Mouse (Mus musculus) kidney, adult 2 months (tissue): ENCODE data around the gene Taf12. TPM values are rescaled to one million over a fixed set of nuclear protein-coding genes. Genes with fewer than 3 reads are reported as not detected.
A peak's percentile ranks its signal among the peaks of the same experiment; 100 is the strongest.
"Not testable (repeated sequence)": the region's sequence is repeated elsewhere in the genome, so short reads cannot be mapped to it uniquely, and the experiment has no call there.

Experiments used
- DNase-seq: peaks from one replicate; pipeline ENCODE4 v3.0.0; 2021
- H3K27ac ChIP-seq: fragments of 200-500 bp; 2 replicates; pipeline ENCODE4 v1.5.1; 2012; ENCODE audit warnings: low read depth, low read length, control low read depth, inconsistent platforms; ENCODE audit not compliant: insufficient read depth
- H3K27me3 ChIP-seq: fragments of 200-500 bp; replicated peaks from 2 replicates; pipeline ENCODE4 v1.6.1; 2012; ENCODE audit warnings: mild to moderate bottlenecking, moderate library complexity, low read length, inconsistent platforms; ENCODE audit not compliant: control insufficient read depth, insufficient read depth
- H3K36me3 ChIP-seq: fragments of 200-500 bp; 2 replicates; pipeline ENCODE4 v1.6.1; 2012; ENCODE audit warnings: mild to moderate bottlenecking, moderate library complexity, low read length, inconsistent platforms; ENCODE audit not compliant: control insufficient read depth, insufficient read depth
- H3K4me1 ChIP-seq: fragments of 200-500 bp; 2 replicates; pipeline ENCODE4 v1.6.1; 2011; ENCODE audit warnings: low read length; ENCODE audit not compliant: control insufficient read depth, insufficient read depth
- H3K4me3 ChIP-seq: fragments of 200-500 bp; 2 replicates; pipeline ENCODE4 v1.5.1; 2011; ENCODE audit warnings: mild to moderate bottlenecking, low read depth, low read length, control low read depth; ENCODE audit not compliant: insufficient read depth
- CTCF ChIP-seq: fragments of 200-500 bp; conservative IDR thresholded peaks from 2 replicates; pipeline ENCODE4 v1.5.1; 2011; ENCODE audit warnings: low read depth, mild to moderate bottlenecking, control low read depth, low read length, moderate library complexity, mixed read lengths; ENCODE audit not compliant: insufficient read depth, insufficient read length
- POLR2A ChIP-seq: fragments of 200-500 bp; IDR thresholded peaks from one replicate; pipeline ENCODE4 v1.6.1; 2011; ENCODE audit warnings: low read depth, low read length, control low read depth
- WGBS: fragments of 180-500 bp; shearing (Covaris S2); methylation state at CpG from one replicate; pipeline ENCODE4 v1.1.7; 2018; 5-methylcytosine and 5-hydroxymethylcytosine counted together
- polyA plus RNA-seq: library from polyadenylated mRNA; depleted of rRNA; stranded (reverse); fragments of >200 nt; gene quantifications from 2 replicates; pipeline ENCODE4 v1.2.3, GENCODE M21; 2012

Gene Taf12
- polyA plus RNA-seq, 1 experiment = 15.0 TPM

DNA sequence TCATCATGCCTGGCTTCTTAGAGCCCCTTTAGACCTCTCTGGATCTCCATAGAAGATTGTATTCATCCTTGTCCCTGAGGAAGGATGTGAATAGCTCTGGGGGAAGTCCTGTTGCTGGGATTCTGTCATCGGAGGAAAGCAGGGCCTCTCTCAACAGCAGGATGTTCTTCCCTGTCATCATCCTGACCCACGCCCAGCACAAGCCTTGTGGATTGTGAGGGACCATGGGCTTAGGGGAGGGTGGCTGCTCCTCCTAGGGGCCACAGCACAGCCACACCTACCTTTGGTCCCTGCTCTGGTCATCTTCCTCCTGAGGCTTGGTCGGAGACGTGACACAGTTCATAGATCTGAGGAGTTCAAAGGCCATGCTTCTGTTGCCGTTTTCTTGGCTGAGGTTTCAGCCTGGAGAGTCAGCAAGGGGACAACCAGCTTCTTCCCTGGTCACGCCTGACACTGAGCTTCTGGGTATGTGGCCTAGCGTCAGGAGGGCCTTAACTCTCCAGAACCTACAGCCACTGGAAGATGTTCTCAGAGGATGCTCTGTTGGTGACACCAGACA, 19.6 kb downstream of the Taf12 start:
- Histone ChIP-seq H3K36me3 (no peaks in the 10 kb centered on the region), H3K4me3 (no peak overlapping the region), H3K27me3 (no peaks in the 10 kb centered on the region), H3K4me1 (peaks cover 4% of the 10 kb centered on the region; the same call in 1 of the 2 replicates), H3K27ac (0 out of 2 replicates have a peak overlapping the region, but pooled peaks have one; percentile 14)
- DNase-seq = peak; percentile 80
- TF ChIP-seq CTCF (no peak), POLR2A (no peak)
- WGBS = 44% methylated on average over 7 of the region's 7 CpGs

DNA sequence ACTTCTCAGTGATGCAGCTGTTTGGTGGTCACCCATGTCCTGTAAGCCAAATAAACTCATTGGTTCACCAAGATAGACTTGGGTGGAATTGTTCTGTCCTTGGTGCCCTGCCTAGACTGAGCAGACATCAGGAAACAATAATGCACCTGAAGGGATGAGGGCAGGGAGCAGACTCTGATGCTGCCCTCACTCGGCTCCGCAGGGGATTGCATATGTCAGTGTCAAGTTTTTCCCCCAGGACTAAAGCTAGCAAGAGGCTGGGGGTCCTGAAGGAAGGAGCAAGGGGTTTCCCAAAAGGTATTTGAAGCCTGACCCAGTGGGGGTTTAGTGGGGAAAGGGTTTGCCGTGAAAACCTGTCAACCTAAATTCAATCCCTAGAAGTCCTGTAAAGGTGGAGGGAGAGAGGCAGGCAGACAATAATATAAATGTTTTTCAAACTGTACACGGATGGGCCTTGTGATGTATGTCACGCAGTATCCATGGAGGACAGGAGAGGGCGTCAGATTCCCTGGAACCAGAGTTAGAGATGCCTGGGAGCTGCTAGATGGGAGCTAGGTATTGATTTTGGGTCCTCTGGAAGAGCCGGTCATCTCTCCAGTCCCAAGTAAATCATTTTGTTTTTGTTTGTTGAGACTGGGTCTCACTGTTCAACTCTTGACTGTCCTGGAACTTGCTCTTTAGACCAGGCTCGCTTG, 21.7 kb downstream of the Taf12 start:
- Histone ChIP-seq H3K27me3 (no peaks in the 10 kb centered on the region), H3K4me1 (peaks cover 4% of the 10 kb centered on the region; the same call in 1 of the 2 replicates), H3K4me3 (no peak overlapping the region), H3K27ac (no peak overlapping the region), H3K36me3 (no peaks in the 10 kb centered on the region)
- WGBS = 55% methylated on average over 8 of the region's 8 CpGs
- TF ChIP-seq CTCF (peak; percentile 59), POLR2A (no peak)
- DNase-seq = no peak

- no peak overlapping the region for H3K27ac ChIP-seq
- no peaks in the 10 kb centered on the region for H3K36me3 ChIP-seq
- H3K4me3 ChIP-seq = no peak overlapping the region
- TF ChIP-seq POLR2A = no peak
- H3K27me3 ChIP-seq = no peaks in the 10 kb centered on the region
- DNase-seq = no peak
- WGBS = 81% methylated on average over 1 of the region's 1 CpGs
- H3K4me1 ChIP-seq = no peaks in the 10 kb centered on the region
Measured at GRCm38 (mm10) chr4:132299849-132300248, 25.7 kb downstream of the Taf12 start.

- Histone ChIP-seq H3K36me3 (no peaks in the 10 kb centered on the region), H3K27me3 (no peaks in the 10 kb centered on the region), H3K4me3 (no peak overlapping the region), H3K4me1 (peaks cover 6% of the 10 kb centered on the region; the same call in 1 of the 2 replicates), H3K27ac (no peak overlapping the region)
- no peak for DNase-seq
- 89% methylated on average over 6 of the region's 6 CpGs for WGBS
- no peak for TF ChIP-seq POLR2A
Measured at GRCm38 (mm10) chr4:132301486-132301885, 27.3 kb downstream of the Taf12 start.

- 62% methylated on average over 16 of the region's 16 CpGs for WGBS
- DNase-seq = no peak
- TF ChIP-seq CTCF (no peak), POLR2A (no peak)
- no peaks in the 10 kb centered on the region for H3K27me3 ChIP-seq
- H3K4me1 ChIP-seq = peaks cover 6% of the 10 kb centered on the region; the same call in 1 of the 2 replicates
- peak overlapping the region; percentile 70 for H3K4me3 ChIP-seq
- no peaks in the 10 kb centered on the region for H3K36me3 ChIP-seq
- no peak overlapping the region for H3K27ac ChIP-seq
Measured at GRCm38 (mm10) chr4:132301965-132302938, 28.1 kb downstream of the Taf12 start.

GRCm38 (mm10) chr4:132302939-132303479, 28.8 kb downstream of the Taf12 start, which contains the start of gene Rab42:
Rab42 (minus strand) TSS chr4:132303385.
- Histone ChIP-seq H3K4me1 (peaks cover 6% of the 10 kb centered on the region; the same call in 1 of the 2 replicates), H3K27me3 (no peaks in the 10 kb centered on the region), H3K4me3 (peak within 1 kb of the TSS; percentile 70), H3K36me3 (no peaks in the 10 kb centered on the region), H3K27ac (0 out of 2 replicates have a peak within 1 kb of the TSS, but pooled peaks have one; percentile 11)
- 0 out of 2 replicates have a peak, but pooled peaks have one; percentile 1 for TF ChIP-seq CTCF
- no peak for TF ChIP-seq POLR2A
- WGBS = 4% methylated on average over 31 of the region's 31 CpGs
- DNase-seq = peak; percentile 54

DNA sequence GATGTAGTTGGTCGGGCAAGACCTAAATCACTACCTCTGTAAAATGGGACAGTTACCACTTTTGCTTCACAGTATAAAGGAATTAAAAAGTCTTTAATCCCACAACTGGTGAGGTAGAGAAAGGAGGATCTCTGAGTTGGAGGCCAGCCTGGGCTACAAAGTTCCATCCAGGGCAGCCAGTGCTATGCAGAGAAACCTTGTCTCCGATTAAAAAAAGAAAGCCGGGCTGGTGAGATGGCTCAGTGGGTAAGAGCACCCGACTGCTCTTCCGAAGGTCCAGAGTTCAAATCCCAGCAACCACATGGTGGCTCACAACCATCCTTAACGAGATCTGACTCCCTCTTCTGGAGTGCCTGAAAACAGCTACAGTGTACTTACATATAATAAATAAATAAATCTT, 29.3 kb downstream of the Taf12 start:
- H3K36me3 ChIP-seq, H3K4me1 ChIP-seq, DNase-seq, H3K27me3 ChIP-seq, H3K27ac ChIP-seq: not testable (repeated sequence)
- WGBS = 35% methylated on average over 6 of the region's 6 CpGs
- peak overlapping the region; percentile 70 for H3K4me3 ChIP-seq
